Mouse (Mus musculus): ENCODE data around the gene Espn. TPM values are rescaled to one million over a fixed set of nuclear protein-coding genes. Genes with fewer than 3 reads are reported as not detected.
A peak's percentile ranks its signal among the peaks of the same experiment; 100 is the strongest.

Espn gene
- total and polyA plus RNA-seq, 3 experiments, result 1.7 to 8.3 (median 2.3) TPM

DNA sequence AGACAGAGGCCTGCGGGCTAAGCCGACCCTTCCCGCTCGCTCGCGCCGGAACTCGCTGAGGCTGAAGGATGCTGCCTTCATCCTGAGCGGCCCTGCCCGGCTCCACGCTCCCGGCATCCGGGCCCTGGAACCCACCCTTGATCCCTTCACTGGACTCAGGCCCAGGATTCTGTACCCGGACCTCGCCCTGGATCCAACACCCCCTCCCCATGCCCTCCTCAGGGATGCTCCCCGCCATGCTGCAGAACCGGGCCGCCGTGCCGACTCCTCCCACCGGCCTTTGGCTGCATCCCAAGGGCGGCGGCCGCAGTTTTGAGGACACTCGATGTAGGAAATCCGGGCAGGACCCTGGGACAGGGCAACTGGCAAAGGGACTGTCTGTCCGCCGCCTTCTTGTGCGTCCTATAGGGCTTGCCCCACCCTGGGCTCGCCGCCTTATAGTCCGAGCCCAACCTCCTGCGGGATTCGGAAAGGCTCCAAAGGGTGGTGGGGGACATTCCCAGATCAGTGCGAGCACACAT is 26.2 kb upstream of the Espn start:
- DNase-seq, result peak; percentile 80

DNA sequence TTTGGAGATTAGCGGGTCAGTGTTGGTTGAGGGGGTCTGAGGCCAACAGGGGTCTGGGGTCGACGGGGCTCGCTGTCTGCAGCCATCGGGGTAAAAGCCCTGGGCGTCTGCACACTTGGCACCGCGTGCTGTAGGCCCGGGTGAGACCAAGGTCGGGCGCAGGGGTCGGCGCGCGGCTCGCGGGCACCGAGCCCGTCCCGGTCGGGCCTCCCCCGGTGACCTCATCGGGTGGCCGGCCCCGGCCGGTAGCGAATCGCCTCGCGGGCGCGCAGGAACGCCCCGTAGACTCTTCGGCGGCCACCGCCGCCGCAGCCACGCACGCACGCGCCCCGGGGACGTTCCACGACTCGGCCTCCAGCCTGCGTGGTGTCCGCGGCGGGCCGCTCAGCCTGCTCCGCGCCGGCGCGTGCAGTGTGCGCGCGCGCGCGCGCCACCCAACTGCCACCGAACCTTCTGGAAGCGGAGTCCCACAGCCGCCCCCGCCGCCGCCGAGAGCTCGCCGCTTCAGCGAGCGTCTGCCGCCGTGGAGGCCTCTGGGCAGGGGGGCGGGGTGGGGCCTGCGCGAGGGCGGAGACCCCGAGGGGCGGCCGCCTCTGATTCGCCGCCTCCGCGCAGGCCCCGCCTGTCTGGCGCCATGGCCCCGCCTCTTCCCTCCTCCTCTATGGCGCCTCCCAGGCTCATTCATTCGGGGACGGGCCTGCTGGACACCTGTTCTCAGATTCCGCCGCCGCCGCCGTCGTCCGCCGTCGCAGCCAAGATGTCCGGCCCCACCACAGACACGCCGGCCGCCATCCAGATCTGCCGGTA is 25.6 kb upstream of the Espn start, which contains the start of gene Acot7:
TSS of gene Acot7 (plus strand) at position 598 of the 807 bp plus-strand sequence.
- DNase-seq, result peak; percentile 95

DNA sequence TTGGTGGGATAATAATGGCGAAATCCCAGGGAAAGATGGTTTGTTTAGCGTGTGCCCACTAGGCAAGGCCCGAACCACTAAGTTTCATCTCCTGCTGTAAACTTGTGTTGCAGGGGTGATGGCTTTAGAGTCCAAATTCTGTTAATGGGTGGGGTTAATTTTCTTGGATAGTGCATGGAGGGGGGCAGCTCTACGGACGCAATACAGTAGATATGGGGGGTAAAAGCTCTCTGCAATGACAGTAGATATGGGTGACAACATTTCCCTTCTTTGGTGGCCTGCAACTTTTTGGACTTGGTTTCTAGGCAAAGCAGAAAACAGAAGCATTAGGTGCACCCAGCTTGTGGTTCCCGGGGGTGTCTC is 25.0 kb upstream of the Espn start:
- DNase-seq, result no peak

DNA sequence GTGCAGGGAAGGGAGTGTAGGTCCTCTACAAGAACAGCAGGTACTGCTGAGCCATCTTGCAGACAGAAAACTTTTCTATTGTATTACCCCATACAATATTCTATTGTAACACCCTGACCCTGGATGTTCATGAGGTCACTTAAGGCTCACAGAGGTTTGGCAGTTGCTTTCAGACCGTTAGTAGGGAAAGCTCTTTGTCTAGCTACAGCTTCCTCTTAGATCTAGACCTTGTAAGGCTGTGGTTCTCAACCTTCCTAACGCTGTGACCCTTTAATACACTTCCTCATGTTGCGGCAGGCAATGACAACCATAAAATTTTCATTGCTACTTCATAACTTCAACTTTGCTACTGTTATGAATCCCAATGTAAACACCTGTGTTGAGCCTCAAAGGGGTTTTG is 24.5 kb upstream of the Espn start:
- no peak for DNase-seq

DNA sequence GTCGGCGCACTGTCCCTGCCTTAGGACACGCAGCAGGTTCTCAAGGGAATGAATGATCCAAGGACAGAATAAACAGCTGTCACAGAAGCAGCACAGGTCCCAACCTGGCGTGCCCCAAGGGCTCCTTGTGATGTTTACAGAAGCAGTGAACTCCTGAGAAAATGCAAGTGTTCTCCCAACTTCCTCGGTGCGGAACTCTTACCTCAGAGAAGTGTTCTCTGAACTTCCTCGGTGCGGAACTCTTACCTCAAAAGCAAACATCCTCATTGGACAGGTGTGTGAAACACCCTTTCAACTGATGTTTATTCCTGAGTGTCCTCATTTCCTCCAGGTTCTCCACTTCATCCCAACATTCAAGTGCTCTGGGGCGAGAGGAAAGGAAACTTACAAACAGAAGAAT is 21.8 kb upstream of the Espn start:
- no peak for DNase-seq

DNA sequence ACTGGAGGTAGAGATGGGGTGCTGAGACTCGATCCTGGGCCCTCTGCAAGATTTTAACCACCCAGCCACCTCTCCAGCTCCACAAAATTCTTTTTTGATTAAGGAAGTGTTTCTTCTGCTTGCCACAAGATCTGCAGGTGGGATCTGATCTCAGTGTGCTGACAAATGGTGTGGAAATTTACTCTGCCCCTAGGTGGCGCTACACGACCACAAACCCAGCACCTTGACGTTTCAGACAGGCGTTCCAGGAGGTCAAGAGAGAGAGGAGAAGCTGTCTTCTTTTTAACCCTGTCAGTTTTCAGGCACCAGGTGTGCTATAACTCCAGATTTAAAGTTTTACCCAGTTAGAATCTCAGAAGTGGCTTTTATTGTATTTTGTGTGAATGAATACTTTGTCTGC is 20.9 kb upstream of the Espn start:
- DNase-seq, result peak; percentile 79

DNA sequence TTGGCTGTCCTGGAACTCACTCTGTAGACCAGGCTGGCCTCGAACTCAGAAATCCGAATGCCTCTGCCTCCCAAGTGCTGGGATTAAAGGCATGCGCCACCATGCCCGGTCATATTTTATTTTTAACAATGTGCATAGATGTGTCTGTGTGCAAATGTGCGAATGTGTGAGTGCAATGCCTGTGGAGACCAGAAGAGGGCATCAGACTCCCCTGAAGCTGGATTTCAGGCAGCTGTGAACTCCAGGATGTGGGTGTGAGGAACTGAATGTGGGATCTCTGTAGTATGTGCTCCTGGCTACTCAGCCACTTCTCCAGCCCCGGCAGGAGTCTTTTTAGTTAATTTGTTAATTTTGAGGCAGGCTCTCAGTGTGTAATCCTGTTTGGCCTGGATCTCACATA is 19.4 kb upstream of the Espn start:
- DNase-seq, result no peak

DNA sequence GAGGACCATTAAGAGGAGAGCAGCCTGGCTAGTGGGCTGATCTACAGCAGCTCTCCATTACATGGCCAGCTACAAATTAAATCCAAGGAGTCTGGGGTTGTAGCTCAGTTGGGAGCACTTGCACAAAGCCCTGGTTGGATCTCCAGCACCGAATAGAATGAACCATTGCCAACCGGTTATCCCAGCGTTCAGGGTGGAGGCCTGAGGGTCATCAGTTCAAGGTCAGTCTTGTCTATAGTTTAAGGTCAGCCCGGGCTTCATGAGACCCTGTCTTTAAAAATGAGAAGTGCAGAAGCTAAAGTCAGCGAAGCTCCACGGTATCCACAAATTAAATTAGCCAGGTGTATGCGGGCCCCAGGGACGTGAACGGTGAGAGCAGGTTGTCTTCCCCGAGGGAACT is 18.1 kb upstream of the Espn start:
- DNase-seq, result no peak

DNA sequence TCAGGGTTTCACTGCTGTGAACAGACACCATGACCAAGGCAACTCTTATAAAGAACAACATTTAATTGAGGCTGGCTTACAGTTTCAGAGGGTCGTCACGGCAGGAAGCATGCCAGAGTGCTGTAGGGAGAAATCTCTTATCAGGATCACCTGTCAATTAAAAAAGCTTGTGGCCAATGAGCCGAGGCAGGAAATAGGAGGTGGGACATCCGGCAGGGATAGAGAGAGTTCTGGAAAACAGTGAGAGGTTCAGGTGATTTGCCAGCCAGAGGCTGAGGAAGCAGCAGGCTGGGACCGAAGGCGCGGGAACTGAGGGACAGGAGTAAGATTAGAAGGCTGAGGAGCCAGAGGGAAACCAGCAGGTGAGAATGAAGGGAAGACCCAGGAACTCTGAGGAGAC is 16.9 kb upstream of the Espn start:
- no peak for DNase-seq

DNA sequence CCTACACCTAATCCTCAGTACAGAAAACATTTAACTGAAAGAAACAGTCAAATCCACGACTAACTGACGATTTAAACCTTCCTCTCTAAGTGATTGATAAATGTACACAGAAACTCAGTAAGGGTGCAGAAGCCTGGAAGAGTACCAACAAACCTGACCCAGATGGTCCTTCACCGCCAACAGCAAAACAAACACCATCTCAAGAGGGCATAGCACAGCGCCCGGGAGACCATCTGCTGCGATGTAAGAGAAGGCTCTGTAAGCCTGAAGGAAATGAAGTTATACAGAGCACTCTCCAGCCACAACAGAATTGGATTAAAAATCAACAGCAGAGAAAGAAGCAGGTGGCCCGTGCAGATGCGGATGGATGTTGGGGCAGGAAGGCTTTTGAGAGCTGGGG is 15.9 kb upstream of the Espn start:
- DNase-seq, result no peak

DNA sequence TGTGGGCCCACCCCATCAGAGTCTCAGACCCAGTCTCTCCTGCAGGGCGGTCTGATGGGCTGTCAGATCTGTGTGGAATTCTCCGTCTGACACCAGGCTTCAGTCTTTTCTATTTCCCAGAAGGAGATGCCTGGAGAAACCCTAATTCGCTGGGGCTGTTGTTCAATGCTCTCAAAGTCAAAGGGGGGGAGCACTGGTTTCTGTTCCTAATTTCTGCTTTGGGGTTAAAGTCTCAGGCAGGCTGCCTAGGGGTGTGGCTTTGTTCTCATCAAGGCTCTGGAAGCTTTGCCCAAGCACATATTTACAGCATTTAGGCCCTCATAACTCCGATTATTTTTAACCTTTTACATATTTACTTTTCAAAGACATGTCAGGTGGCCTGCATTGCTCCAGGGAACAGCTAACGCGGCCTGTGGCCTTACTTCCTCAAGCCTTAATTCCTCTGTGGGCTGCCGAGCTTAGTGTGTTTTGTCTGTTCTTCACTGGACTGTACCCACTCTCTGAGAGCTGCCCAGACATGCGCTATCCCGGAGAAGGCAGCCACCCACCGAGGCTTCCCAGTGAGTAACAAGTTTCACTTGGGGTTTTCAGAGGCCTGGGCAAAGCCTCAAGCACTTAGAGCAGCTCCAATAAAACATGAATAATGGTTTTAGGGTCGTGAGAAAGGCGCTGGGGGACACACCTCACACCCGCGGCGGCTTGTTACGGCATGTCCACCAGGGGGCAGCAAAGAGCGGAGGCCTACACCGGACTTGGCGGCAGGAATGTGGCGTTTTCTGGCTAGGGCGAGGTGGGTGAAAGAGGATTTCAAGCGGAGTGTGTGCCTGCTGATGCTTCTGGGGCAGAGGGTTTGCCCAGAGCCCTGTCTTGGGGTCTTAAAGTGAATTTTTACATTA is 13.1 kb upstream of the Espn start:
- peak; percentile 60 for DNase-seq

DNA sequence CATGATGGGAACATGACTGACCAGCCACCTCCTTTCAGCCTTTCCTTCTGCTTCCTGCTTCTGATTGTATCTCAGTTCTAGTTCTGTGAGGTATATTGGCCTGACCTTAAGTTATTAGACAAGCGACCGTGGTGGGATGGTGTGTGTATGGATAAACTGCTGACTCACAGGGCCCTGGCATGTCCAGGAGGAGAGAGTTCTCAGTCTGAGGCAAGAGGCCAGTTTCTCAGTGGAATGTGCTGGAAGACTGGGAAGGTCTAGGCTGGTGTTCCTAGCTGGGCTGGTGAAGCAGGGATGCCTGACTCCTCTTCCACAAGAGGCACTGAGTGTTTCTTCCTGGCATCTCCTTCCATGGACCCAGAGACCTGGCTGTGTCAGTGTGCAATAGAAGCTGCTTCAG is 10.6 kb upstream of the Espn start:
- no peak for DNase-seq

DNA sequence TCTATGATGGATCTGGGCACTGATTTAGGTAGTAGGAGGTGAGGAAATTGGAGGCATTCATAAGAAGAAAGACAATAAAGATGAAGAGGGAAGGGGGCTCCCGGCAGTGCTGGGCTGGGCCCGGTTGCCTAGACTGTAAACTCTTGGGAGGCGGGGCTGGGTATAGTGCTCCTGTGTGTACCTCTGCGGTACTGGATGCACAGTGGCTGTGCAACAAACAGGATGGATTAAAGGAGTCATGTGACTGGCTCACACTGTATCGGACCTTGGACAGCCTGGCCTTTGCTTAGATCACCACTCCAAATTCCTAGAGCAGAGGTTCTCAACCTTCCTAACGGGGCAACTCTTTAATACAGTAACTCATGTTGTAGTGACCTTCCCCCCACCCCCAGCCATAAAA is 9.4 kb upstream of the Espn start:
- DNase-seq, result no peak

DNA sequence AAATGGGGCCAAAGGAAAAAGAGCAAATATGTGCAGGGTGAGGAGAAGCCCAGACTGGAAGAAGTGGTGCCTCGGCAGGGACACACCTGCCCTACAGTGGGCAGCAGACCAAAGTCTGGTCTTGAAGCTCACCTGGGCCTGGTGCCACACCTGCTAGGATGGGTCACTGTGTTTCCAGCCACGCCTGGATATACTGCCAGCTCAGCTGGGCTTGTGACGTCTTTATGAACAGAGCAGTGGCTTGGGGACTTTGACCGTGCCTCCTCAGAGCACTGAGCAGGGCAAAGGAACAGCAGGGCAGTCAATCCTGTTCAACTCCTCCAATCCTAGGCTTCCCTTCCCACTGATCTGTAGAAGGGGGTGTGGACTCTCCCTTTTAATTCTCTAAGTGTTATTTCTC is 8.6 kb upstream of the Espn start:
- DNase-seq, result no peak

DNA sequence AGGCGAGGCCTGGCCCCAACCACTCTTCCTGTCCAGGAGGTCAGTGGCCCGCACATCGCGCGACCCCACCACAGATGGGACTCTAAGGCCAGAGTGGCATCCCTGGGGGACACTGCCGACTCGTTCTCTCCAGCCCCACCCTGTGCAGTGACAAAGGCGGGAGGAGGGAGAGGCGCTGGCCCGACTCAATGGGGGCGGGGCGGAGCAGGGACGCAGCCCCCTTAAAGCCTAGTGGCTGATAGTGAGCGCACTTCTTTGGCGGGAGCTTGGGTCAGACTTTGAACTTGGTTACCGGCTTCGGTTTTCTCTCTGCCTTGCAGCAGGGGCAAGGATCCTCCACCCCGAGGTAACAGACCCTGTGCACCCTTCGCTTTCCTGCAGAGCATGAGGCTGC is 7.1 kb upstream of the Espn start:
- DNase-seq, result no peak

DNA sequence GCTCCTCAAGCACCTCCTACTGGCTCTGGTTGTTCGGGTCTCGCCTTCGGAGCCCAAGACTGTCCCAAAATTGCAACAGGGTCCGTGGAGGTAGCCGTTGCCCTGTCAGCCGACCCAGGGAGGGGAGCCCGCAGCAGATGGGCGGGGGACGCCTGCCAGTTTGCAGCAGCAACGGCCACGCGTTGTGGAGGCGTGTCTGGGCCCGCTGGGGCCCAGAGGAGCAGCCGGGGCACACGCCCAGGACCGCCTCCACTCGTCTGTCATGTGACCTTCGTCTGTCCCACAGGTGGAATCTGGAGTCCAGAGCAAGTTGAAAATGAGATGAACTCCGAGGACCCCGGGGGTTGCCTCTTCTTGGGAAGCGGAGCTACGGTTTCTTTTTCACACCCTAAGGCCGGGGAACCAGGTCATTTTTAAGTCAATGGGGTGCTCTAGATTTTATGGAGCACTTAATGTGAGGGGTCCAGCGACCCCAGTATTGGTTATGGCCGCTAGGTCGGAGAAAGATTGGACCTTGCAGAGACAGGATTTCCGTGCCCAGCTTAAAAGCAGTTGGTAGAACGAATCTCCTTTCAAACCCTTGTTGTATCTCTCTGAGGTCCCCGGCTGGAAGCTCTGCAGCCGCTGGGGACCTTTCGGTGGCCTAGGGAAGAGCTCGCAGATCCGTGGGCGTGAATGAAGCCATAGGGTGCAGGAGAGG is 6.6 kb upstream of the Espn start, which contains the start of gene Hes2:
TSS of gene Hes2 (plus strand) at position 283 of the 700 bp plus-strand sequence.
- DNase-seq, result peak; percentile 31

DNA sequence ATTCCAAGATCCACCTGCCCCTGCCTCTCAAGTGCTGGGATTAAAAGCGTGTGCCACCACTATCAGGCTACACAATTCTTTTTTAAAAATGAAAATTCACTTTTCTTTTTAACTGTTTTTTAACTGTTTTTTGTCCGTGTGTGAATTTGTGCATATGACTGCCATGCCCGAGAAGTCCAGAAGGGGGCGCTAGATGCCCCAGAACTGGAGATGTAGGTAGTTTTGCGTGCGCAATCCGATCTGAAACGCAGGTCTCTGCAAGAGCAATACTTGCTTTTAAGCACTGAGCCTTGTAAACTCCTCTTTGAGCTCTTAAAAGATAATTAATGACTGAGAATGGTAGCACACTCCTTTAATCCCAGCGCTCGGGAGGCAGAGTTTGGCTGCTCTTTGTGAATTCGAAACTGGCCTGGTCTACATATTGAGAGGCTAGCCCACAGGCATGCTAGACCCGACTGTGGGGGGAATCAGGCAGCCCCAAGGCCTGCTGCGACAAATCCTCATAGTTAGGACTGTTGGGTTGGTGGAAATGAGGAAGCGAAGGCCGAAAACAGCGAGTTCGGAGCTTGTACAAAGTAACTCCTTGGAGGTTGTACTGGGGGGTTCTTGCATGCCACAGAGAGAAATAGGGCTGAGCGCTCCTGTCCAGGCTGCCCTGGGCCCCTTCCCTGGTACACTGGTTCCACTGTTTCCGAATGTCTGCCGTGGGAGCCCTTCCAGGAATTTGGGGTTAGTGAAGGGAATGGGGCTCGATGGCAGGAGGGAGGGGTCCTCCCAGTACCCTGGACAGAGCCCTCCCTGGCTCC is 5.8 kb upstream of the Espn start:
- DNase-seq, result no peak

DNA sequence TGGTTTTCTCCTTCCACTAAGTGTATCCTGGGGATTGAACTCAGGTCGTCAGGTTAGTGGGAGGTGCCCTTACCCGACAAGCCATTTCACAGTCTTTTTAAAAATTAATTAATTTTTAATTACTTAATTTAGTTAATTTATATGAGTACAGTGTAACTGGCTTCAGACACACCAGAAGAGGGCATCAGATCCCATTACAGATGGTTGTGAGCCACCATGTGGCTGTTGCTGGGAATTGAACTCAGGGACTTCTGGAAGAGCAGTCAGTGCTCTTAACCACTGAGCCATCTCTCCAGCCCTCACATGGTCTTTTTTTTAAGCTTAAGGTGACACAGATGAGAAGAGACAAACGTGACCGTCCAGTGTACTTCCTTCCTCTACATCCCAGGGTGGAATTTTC is 2.8 kb upstream of the Espn start:
- no peak for DNase-seq

DNA sequence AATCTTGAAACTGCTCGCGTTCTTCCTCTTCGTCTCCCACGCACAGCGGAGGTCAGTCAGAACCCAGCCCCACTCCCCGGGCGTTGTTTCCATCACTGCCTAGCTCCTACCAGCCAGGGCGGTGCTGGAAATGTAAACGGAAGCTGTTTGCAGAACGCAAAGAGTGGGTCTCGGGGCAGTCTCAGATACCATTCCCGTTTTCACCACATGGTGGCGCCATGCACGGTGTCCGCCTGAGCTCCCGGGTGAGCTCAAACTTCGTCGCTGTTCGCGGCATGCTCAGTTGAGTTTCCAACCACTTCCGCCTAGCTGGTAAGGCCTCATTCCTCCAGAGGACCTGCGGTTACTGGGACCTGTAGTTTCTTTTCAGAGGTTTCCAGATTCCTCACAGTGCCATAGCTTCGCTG is 1.6 kb upstream of the Espn start:
- DNase-seq, result peak; percentile 81

DNA sequence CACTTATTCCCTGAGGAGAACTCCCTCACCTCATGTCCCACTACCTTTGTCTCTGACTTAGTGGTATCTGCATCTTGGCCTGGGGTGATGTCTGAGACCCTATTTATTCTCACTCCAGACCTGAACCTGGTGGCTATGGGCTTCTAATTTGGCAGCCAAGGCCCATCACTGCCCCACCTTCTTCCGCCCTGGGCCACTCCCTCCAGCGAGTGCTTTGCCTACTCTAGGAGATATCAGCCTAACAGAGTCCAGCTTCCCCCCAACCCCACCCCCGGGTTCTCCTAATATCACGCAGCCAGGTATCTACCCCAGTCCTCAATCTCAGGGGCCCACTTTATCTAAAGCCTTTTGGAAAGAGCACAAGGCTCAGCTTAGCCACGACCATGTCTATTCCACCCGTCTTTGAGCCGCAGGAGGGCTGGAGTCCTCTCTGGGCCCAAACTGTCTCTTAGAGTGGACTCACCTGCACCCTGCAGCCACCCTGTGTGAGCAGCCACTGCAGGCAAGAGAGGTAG is 663 bp downstream of the Espn start:
- DNase-seq, result no peak

DNA sequence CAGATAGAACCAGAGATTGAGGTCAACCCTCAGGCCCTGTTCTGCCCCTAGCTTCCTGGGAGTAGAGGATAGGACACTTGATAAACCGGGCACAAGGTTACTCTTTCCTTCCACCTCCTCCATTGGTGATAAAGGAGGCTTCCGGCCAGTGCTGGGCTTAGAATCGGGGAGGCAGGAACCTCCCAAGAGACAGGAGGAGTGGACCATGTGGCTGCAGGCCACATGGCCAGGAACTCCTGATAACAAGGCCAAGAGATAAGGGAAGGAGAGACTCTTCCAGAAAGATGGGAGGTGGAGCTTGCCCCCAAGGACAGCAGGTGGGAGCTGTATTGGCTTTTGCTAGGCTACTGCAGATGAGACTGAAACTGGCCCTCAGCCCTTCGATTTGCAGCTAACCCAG is 1.6 kb downstream of the Espn start:
- DNase-seq, result no peak
